Mouse (Mus musculus): ENCODE data around the gene Por.

Por gene

DNA sequence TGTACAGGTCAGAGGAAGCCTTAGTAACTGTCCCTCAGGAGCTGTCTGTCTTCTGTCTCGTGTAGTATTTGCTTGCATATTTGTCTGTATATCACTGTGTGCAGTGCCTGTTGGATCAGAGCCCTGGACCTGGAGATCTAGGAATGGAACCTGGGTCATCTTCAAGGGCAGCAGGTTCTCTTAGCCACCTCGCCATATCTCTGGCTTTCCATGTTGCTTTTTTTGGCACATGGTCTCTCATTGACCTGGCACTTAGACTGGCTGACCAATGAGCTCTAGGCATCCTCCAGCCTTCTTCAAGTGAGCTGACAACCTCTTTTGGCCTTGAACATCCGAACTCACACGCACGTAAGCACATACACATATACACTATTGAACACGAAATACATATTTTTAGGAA, 32.4 kb downstream of the Por start:
- no peak for DNase-seq (ENCODE audit: low spot score)

DNA sequence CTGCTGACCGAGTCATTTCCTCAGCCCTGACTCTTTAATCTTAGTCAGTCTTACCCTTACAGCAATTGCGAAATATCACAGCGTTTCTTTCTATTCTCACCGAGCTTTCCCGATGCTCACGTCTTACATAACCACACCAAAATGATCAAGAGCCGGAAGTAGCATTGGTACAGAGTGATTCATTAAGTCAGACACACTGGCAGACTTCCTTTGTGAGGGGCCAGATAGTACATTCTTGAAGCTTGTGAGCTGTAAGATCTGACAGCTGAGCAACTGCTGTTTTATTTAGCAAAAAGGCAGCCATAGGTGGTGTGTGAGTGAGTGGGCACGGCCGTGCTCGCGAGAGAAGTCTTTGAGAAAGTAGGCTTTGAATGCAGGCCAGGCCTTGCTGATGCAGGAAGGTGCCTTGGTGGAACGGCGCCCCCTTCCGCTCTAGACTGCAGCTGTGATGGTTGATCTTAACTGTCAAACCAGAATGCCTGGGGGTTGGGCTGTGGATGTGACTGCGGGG, 32.9 kb downstream of the Por start:
- DNase-seq (ENCODE audit: low spot score) = peak; percentile 80

DNA sequence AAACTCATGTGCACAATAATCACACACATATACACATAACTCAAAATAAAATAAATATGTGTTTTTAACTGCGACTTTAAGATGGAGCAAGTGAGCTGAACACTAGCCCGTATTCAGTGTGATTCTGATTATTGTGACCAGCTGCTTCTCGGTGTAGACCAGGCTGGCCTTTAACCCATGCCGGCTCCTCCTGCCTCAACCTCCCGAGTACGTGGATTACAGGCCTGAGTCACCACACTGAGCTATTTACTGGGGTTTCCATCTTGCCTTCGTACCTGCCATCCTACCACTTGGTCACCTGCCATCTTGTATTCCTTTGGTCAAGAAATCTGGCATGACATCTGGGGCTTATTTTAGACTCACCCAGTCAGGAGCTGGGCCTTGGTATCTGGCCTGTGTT, 33.6 kb downstream of the Por start:
- DNase-seq (ENCODE audit: low spot score) = no peak

DNA sequence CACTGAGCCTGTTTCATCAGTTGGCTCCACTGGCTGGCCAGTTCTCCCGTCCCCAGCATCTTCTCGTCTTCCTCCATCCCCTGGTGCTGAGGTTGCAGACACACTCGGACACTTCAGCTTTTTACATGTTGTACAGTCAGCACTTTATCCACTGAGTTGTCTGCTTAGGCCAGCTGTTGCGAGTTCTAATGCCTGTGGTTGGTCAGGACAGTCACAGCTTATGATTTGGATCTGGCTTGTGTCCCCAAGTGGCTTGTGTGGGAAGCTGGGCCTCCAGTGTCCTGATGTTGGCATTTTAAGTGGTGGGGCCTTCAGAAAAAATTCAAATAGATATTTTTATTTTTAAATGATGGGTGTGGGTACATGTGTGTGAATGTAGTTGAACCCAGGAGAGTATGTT, 35.5 kb downstream of the Por start:
- no peak for DNase-seq (ENCODE audit: low spot score)

DNA sequence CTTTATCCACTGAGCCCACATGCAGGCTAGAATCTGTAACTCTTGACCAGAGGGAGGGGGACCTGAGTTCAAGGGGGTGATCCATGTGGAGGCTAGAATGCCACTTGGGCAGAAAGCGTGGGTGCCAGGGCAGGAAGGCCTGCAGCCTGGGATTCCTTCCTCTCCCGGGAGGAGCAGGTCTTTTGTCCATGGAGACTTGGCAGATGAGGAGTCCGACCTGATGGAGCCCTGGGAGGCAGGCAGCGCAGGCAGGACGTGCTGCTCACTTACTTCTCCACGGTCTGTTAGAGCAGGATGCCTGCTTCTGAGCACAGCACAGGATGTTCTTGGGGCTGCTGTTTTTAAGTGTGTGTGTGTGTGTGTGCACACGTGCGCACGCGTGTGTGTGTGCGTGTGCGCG, 37.2 kb downstream of the Por start:
- DNase-seq (ENCODE audit: low spot score) = no peak

DNA sequence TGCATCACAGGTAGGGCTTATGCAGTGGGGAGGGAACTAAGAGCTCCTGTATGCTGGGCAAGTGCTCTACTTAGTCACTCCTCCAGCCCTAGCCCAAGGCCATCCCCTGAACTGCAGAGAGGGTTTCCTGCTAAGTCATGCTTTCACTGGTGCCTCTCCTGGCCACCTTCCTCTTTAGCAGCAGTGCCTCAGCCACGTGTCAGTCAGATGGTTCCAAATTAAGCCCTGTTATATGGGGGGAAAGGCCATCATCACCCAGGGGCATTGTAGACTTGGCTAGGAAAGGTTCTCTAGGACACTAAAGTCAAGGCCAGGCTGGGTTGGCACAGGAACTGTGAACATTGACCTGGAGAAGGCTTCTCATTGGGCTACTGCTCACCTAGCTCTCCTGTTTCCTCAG, 38.0 kb downstream of the Por start:
- DNase-seq (ENCODE audit: low spot score) = peak; percentile 85

DNA sequence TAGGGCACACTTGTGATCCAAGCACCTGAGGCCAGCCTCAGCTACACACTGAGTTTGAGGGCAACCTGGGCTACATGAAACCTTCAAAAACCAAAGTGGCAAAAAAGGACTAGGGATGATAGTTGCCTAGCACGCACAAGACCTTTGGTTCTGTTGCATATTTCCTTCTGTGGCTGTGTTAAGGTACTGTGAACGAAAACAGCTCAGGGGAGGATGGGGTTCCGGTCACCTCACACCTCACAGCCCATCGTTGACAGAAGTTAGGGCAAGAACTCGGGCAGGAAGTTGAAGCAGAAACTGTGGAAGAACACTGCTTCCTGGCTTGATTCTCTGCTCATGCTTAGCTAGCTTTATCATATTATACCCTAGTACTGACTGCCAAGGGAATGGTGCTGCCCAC, 39.9 kb downstream of the Por start:
- no peak for DNase-seq (ENCODE audit: low spot score)

DNA sequence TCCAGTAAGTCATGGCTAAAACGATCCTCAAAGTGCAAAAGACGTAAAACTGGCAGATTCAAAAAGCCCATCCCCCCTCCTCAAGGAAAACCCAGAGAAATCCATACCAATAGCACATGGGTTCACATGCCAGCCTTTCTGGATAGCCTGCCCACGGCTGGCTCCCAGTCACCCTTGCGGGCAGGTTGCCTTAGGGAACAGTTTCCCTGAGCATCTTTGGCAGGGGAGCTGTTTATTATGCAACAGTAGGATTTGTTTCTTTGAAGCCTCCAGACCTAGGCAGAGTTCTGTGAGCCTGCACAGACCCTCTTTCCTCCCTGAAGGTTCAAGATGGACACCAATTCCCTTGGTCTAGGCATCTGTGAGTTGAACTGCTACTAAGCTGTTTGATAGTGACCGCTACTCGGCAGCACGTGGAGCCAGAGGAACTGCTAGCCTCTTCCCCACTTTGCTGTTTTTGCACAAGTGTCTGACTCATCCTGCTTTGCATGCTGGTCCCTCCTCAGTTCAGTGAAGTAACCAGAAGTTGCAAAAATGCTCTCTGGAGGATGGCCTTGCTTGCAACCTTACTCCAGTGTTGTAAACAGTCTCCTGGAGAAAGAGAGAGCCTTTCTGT, 40.9 kb downstream of the Por start:
- peak; percentile 94 for DNase-seq (ENCODE audit: low spot score)

DNA sequence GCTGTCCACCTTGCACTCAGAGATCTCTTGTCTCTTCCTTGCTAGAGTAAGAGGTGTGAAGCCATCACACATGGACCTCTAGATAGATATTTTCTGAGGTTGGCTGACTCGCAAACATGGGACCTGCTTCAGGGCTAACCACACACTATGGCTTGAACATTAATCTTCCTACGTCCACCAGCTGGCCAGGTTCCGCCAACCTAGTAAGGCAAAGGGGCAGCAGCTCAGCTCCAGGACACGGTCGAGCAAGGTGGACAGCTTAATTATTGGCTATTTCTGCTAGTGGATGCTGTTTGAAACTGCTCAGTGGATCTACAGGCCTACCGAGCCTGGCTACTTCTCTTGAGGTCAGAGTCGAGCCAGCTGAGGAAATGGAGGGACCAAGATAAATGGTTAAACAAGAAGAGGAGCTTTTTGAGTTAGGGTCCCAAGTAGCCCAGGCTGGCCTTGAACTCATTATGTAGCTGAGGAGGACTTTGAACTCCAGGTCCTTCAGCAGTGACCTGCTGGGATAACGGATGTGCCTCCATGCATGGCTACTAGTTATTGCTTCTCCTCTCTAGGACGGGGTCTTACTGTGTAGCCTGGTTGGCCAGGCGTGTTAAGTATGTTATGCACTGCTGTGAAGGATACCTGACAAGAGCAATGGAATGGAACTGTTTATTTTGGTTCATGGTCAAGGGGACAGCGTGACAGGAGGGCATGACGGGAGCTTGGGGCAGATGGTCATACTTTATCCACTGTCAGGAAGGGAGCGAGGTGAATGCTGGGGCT, 41.9 kb downstream of the Por start:
- DNase-seq (ENCODE audit: low spot score) = no peak

DNA sequence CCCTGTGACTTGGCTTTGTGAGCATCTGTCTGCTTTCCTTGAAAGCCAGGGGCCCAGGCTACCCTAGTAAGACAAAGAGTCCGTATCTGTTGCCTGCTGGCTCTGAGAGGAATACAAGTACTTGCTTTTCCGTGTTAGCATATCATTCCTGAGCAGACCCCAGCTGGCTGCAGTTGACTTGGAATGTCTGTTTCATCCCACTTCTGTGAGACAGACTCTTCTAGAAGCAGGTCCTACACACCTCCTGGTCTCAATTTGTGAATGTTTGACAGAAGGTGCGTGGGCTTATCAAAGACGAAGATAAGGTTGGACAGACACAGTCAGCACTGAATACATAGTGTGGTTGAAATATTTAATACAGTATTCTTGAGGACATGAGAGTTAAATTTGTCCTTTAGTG, 43.0 kb downstream of the Por start:
- DNase-seq (ENCODE audit: low spot score) = no peak

DNA sequence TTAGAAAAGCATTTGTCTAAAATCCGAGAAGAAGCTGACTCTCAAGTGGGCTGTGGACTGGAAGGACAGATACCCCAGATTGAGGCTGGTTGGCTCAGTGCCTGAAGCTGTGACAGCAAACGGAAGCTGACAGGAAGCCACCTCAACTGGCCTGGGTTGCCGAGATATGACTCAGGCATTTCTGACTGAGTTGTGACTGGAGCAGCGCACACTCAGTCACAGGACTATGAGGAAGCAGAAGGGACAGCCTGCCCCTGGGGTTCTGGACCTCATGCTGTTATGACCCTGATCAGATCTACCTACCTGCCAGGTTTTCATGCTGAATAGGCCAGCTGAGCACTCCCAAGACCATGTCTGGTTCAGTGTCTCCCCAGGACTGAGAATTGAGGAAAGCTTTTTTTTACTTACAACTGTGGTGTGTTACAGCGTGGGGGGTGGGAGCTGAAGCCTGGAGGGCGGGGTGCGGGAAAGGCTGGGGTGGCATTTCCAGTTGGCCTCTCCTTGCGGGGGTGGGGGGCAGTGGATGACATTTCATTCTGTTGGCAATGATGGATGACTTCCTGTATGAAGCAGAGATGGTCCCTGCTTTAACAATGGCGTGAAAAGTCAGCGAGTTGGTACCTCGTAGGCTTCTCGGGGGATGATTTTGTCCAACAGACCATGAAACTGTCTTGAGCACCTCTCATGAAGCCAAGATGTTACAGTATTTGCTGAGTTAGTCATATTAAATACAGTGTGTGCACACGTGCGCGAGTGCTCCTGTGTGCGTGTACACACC, 43.8 kb downstream of the Por start:
- peak; percentile 74 for DNase-seq (ENCODE audit: low spot score)

DNA sequence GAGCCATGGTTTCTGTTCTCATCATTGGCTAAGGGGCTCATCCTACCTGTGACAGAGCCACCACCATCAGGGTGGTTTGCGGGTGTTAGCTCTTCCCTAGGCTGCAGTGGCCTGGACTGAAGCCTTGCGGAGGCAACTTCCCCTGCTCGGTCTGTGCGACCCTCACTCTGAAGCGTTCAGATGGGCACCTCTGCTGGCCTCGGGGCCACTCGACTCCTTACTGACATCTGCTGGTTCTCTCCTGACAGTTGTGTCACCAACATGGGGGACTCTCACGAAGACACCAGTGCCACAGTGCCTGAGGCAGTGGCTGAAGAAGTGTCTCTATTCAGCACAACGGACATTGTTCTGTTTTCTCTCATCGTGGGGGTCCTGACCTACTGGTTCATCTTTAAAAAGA, 45.8 kb downstream of the Por start:
- no peak for DNase-seq (ENCODE audit: low spot score)

DNA sequence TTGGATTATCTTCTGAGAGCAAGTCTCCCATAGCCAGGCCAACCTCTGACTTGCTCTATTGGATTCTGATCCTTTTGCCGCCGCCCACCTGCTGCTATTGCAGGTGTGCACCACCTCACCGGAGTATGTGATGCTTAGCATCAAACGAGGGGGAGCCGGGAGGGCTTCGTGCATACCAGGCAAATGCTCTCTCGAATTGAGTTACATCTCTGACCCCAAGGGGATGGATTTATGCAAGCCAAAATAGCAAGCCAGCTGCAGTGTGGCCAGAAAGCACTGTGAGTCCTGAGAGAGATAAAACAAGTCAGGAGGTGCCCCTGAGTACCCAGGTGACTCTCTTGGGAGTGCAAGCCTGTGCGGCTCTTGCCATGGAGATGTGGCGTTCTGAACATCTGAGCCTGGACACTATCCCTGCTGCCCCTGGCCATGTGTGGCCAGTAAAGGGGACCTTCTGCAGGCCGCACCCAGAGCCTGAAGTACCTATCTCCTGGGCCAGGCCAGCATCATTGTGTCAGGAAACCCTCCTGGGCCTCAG, 49.8 kb downstream of the Por start:
- no peak for DNase-seq (ENCODE audit: low spot score)

DNA sequence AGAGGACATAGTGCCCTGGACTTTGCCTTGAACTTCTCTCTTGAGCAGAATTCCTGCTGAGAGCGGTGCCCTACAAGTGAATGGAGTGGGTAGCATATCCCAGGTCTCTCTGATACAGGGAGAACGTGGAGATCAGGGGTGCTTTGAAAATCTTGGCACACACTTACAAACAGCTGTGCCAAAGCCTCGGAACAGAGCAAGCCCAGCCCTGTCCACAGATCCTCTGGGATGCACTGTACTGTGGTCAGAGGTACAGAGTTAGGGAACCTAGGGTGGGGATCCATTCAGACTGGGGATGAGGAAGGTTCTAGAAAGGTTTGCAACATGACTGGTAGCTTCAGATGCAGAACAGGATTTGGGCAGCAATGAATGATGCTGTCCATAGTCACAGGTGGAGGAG, 50.3 kb downstream of the Por start:
- DNase-seq (ENCODE audit: low spot score) = no peak

DNA sequence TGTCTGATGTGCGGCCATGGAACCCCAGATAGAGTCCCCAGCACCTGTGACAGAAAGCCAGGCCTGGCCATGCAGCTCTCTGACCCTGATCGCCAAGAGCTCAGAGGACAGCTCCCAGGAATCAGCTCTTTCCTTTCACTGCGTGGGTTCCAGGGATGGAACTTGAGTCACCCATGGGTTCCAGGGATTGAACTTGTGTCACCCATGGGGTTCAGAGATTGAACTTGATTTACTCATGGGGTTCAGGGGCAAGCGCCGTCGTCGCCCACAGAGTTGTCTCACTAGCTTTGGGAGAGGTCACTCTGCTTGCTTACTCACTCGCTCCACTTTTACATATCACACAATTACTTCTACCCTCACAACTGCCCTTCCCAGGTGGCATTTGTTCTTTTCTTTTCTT, 51.2 kb downstream of the Por start:
- no peak for DNase-seq (ENCODE audit: low spot score)

DNA sequence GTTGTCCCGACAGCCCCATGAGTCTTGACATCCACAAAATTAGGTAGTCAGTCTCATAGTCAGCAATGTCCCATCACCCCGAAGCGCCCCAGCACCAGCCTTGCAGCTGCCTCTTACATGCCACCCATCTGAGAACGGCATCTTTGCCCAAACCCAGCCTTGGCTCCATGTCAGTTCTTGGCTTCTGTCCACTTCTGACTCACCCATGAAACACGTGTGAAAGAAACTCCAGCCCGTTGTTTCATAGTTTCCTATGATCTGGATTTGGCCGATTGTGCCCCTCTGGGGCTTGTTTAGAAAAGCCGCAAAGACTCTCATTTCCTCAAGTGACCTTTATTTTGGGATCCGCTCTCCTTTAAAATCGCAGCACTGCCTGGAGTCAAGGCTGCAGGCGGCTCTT, 52.3 kb downstream of the Por start:
- DNase-seq (ENCODE audit: low spot score) = peak; percentile 97

DNA sequence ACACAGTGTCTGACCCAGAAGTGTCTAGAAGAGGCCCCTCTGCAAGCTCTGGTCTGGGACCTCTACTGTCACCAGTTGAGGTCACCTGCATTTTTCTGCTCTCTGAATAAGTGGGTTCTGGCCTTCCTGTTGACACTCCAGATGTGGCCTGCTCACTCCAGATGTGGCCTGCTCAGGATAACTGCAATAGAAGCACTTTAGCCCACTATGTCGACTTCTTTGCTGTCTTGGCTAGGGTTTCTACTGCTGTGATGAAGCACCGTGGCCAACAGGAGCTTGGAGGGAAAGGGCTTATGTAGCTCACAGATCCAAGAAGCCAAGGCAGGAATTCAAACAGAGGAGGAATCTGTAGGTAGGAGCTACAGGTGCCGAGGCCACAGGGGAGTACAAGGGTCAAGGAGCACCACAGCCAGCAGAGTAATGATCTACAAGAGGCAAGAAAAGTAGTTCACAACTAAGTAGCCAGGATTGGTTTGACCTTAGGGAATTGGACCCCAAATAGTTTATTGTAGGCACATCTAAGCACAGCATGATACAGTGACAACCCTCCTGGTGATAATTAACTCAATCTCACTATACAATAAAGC, 53.4 kb downstream of the Por start:
- peak; percentile 55 for DNase-seq (ENCODE audit: low spot score)

DNA sequence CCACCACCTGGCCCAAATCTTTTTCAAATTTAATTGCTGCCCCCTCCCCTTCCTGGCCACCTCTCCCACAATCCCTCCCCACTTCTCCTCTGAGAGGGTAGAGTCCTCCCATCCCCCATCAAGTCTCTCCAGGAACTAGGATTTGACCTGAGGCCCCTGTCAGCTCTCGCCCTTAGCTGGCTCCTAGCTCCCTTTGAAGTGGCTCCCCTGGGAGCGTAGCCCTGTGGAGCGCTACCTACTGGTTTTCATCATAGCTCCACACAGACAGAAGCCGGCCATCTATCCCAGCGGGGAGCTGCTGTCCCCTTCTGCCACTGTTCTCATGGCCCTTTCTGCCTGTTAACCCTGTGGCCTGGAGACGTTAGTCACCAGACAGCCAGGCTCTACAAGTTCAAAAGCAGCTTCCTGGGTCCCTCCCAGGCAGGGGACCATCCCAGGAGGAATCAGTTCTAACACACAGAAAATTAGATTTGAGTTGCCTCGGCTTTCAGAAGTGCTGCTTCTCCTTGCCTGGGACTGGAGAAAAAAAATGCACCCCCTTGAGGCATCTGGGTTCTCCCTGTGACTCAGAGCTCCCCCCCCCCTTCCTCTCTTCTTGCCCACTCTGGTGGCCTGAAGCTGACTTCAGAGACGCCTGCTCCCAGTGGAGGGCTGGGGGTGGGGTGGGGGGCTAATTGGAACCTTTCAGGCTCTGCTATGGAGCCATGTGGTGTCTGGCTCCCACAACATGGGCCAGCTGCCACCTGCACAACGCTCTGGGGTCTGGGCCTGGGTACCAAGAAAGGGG, 54.9 kb downstream of the Por start:
- DNase-seq (ENCODE audit: low spot score) = no peak

DNA sequence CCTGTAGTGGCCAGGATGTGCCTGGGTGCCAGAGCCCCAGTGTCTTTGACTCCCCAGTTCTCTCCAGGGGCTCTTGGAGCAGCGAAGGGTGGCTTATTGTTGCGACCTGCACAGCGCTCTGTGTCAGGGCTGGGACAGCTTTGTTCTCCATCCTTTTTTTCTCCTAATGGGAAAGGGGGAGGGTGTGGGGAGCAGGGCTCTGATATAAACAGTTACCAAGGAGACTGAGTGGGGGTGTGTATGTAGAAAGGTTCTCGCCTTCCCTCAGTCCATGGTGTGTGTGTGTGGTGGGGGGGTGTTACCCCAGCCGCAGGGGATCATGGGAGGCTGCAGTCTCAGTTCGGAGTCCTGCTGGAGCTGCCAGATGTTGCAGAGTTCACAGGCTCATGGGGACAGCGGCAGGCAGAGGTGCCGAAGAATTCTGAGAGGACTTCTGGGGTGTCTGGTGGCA, 55.6 kb downstream of the Por start:
- peak; percentile 43 for DNase-seq (ENCODE audit: low spot score)

DNA sequence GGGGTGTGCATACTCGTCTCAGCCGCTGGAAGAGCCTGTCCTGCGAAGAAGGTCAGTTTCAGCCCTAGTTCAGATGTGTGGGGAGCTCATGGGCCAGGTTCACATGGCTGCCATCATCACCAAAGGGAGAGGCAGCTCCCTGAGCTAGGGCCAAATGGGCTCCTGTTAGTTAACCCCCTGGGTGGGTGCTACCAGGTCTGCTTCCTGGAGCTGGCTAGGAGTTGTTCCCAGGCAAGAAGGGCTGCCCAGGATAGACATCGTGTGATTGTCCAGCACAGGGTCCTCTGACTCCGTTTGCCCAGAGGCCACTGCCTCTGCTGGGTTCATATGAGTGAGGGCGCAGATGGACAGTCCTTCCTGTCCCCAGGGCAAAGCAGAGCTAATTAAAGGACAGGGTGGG, 56.2 kb downstream of the Por start:
- DNase-seq (ENCODE audit: low spot score) = no peak

DNA sequence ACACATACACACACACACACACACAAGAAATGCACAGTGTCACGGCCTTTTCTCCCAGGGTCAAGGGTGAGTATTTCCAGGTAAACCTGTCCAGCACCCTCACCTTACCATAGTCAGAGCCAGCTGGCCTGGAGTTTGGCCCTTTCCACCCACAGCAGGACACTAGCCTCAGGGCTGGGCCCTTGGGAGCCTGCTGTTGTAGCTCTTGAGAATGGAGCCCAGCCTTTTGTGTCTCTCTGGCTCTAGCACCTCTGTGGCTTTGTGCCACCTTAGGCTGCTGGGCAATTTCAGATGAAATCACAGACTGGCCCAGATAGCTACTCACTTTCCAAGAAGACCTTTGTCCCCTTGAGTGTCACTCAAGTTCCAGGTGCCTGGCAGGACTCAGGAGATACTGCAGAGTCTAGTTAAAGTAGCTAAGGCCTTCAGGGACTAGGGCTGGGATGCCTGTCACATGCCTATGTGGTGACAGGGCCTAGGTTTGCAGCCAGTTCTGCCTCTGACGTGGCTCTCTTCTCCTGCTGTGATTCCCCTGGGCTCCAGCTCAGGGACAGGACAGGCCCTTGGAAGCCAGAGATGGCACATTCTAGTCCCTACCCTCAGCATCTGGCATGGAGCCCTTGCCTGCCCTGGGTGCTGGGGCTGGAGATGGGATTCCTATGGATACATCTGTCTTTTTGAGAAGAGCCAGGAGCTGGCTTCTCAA, 57.0 kb downstream of the Por start:
- DNase-seq (ENCODE audit: low spot score) = peak; percentile 48
